Mouse (Mus musculus) adrenal gland, adult 18-20 months (tissue): ENCODE measurements around the gene Klhl30. TPM values are rescaled to one million over a fixed set of nuclear protein-coding genes. Genes with fewer than 3 reads are reported as not detected.

Experiments used
- DNase-seq, 2 experiments: peaks; one replicate each; pipeline ENCODE4 v3.0.0; 2021 to 2022; ENCODE audit warnings: low spot score in 2 of 2
- long read RNA-seq, 2 experiments: library from polyadenylated mRNA; stranded (forward); transcript quantifications; one replicate each; pipeline ENCODE4 v2.0.0; 2021
- total RNA-seq, 2 experiments: library from RNA; stranded (reverse); gene quantifications; 1 replicate in 1 of 2; 2 replicates in 1 of 2; pipeline ENCODE4 v1.2.3; 2021

The Klhl30 gene
- 1 to 10 TPM; 1.4 to 2.1 TPM for total RNA-seq
- long read RNA-seq, experiment 1, partial matches to known transcripts = 0 of 1 reads
- long read RNA-seq, experiment 1, other reads (novel, unspliced or antisense) = 0 of 1 reads
- long read RNA-seq, experiment 2, partial matches to known transcripts = 0 of 3 reads
- long read RNA-seq, experiment 2, other reads (novel, unspliced or antisense) = 2 of 3 reads

DNA sequence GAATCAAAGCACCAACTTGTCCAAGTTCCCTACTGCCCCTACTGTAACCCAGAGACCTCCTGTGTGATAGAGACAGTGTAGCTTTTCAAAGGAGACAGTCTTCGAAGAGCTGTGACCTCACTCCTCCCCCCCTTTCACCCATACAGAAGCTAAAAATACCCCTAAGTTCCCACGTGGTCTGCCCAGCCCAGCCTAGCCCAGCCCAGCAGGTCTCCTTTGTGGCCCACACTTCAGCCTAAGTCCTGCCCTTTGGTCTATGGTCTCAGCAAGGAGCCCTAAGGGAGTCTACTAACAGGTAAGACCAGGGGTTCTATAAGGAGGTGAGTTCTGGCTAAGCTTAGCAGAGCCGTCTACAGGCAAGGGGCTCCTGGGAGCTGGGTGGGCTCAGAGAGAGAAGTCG lies at the start of gene Klhl30:
Klhl30 (plus strand) TSS at position 176 of the 400 bp plus-strand sequence.
- DNase-seq = no peak

DNA sequence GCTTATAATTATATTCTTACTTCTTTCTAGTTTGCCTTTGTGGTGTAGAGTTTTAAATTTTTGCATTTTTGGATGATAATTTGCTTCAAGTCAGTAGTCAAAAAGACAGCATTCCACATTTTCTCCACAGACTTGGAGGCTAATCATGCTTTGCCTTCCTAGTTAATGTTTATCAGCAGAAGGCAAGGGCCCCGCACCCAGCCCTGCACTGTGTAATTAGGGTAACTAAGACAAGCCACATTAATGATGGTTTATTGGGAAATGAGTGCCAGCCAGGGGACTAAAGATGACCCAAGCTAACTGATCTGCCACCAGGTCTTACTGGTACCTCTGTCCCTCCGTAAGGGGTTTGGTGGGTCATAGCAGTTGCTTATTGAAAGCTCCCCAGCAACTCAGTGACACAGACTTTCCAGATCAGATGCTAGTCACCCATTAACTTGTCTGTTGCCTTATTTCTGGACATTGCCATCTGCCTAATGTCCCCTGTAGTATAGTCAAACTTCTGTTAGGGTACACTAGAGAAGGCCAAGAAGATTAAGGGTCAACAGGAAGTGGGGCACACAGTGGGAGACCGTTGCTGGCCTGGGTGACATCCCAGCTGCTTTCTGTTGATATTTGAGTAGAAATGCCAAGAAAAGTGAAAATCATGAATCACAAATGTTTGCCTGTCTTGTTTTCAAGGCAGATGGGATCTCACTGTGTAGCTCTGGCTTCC lies 49.5 kb upstream of the Klhl30 start:
- no peak for DNase-seq

DNA sequence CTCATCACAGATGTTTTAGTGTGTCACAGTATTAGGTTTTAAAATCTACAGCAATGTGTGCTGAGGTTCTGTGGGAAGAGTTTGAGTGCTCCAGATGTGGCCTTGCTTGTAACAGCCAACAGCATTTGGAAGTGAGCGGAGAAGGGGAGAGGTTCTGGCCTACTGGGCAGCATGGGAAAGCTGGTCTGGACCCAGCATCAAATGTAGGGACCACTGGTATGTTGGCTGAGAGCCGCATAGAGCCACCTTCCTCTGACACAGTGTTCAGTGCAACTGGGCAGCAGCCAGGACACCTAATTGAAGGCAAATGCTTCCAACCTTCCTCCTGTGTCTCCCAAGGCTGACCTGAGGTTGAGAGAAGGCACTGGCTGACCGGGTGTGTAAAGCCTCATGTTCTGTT lies 48.8 kb upstream of the Klhl30 start:
- DNase-seq = no peak

DNA sequence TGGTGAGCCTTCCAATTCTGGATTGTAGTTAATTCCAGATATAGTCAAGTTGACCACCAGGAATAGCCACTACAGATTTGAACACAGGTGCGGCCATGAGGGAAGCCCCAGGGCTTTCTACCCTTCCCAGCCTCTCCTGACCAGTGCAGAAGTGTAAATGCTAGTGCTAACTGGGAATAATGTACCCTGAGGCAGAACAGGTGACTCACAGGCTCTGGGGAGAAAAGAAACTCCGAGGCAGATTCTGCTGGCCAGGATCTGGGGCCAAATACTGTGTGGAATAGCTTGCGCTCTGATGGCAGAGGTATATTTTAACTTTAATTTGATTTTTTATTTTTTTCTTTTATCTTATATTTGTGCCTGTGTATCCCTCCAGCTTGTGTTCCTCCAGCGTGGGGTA lies 46.2 kb upstream of the Klhl30 start:
- no peak for DNase-seq

DNA sequence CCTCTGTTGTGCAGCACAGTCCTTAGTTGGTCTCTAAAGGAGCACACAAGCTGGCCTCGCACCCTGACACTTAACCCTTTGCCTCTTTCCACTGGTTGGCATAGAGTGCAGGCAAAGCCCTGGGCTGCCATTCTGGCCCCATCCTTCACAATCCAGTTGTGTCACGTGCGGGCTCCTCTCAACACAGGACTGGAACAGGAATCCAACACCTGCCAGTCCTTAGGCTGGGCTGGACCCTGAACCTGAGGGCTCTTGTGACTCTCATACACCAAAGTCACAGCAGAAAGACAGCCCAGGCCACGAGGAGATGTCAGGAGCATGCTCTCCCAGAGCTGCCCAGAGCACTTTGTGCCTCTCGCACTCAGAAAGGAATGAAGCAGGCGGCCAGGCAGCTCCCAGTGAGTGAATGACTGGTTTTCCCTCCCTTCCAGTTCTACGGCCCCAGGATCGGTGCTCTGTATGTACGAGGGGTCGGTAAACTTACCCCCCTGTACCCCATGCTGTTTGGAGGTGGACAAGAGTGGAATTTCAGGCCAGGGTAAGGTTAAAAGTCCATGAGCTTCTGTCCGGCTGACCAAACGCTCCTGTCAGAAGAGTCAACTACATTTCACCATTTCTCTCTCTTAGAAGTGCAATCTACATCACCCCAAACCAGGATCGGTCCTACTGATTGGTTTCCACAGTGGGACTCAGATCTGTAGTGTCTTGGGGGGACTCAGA lies 41.3 kb upstream of the Klhl30 start:
- DNase-seq = no peak

DNA sequence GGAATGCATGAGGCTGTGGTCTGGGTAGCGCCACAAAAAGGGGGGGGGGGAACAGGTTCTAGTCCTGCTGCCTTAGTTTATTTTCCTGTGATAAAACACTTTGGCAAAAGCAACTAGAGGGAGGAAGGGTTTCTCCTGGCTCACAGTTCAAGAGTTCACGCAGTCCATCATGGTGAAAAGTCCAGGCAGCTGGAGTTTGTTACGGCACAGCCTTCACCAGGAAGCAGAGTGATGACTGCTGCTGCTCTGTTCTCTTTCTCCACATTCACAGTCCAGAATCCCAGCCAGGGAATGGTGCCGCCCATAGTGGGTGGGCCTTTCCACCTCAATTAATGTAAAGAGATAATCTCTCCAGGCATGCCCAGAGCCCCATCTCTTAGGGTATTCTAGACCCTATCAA lies 38.5 kb upstream of the Klhl30 start:
- DNase-seq = no peak

DNA sequence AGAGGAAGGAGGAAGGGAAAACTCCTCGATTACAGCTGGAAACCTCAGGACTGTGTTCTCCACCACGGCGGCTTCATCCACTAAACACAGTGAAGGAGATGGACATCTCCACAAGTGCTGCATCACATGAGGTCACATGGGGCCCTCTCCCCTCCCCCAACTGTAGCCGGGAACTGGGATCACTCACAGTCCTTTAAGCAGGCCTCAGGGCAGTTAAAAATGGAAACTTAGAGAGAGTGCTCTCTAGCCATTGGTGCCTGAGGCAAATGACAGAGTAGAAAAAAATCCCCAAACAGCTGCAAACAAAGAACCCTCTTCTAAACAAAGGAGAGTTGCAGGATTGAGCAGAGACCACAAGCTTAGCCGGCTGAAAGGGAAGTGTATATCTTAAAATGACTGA lies 37.6 kb upstream of the Klhl30 start:
- DNase-seq = no peak

DNA sequence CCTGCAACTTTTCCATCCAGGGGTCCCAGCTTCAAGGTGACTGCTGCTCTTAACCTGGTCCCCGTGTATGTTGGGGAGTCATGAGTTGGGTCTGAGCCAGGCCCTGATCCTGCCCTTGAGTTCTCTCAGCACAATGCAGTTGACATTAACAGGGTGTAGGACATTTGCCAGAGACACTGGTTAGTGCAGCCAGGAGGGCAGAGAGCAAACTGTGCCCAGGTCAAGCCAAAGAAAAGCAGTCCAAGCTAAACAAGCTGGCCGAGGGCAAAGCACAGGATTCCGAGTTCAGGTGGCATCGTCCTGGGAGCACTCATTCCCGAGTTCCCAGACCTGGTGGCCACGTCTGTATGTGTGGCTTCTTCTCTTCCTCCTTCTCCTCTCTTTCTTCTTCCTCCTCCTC lies 33.2 kb upstream of the Klhl30 start:
- DNase-seq = no peak

DNA sequence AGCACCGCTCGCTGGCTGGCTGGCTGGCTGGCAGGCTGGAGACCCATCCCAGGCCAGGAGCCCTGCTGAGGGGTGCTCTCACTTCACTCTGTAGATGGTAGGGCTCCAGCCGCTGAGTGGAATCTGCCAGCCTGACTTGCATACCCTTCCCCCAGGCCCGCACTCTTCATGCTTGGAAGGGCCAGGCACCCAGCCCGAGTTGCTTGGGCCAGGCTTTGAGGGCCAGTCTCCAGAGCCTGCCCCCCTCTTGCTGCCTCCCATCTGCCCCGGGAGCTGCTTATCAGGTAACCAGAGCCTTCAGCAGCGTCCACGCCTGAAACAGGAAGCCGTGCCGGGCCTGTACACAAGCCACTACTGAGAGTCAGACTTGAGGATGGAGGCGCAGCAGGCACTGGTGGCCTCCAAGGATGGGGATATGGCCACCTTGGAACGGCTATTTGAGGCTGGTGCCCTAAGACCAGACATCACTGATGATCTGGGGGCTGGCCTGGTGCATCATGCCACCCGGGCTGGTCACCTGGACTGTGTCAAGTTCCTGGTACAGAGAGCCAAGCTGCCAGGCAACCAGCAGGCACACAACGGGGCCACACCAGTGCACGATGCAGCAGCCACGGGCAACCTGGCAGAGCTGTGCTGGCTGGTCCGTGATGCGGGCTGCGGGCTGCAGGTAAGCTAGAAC lies 28.9 kb upstream of the Klhl30 start, which contains the start of gene Espnl:
Espnl (plus strand) TSS at position 316 of the 679 bp plus-strand sequence.
- no peak for DNase-seq

DNA sequence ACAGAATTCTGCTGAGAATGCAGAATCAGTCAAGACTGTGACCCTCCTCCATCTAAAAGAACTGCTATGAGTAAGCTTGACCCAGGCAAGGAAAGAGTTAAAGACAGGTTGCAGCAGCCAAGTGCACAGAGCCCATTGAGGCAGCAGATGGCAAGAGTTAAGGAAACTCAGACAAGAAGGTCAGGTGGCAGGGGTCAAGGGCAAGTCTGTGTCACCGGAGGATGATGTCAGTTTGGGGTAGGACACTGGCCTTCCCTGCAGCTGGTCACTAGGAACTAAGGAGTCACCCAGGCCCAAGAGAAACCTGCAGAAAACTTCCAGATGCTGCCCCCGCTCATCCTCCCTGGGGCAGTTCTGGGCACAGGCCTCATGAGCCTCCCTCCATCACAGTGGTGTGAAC lies 26.2 kb upstream of the Klhl30 start:
- no peak for DNase-seq

DNA sequence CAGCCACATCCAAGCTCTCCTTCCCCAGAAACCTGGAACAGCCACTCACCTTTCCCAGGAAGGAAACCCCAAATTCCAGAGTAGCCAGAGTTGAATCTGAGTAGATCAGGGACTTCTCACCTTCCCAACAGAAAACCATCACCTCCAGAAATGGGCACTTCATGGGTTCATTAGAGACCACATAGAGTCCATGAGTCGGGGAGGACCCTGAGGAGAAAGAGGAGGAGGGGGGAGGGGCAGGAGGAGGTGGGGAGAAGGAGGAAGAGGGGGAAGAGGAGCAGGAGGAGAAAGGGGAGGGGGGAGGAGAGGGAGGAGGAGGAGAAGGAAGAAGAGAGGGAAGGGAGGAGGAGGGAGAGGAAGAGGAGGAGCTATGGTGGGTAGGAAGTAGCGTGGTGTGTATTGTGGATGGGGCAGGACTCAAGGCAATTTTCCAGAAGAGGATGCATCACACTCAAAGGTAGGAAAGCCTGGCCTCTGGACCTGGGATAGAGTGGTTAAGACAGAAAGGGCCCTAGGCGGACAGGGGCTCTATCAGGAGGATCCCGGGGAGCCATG lies 25.3 kb upstream of the Klhl30 start:
- no peak for DNase-seq

DNA sequence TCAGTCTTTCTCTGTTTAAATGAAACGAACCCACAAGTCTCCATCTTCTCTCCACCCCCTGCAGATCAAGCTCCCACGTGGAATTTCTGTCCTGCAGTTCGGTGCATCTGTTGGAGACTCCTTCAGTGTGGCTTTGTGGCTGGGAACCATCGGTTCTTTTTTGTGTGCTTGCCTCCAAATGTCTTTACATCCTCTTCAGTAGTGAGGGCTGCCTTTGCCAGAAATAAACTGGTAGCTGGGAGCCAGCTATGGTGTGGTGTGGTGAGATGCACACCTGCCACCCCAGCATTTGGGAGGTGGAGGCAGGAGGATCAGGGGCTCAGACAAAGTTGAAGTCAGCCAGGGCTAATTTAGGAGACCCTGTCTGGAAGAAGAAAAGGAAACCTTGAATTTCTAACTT lies 18.7 kb upstream of the Klhl30 start:
- no peak for DNase-seq

DNA sequence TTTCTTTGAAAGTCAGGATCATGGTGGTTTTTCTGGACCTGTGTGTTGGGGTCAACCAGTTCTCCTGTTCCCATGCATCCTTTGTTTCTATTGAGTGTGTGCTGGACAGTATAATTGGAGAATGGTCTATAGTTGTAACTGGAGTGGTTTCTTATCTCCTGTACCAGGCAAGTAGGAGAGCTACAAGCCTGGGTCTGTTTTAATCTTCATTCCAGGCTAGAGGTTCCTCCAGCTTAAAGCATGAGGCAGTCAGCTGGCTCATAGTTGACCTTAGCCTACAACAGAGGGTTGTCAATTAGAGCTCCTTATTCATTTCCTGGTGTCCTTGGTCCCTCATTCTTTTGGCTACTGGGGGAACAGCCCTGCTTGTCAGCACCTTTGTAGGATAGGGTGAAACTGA lies 17.2 kb upstream of the Klhl30 start:
- DNase-seq = no peak

DNA sequence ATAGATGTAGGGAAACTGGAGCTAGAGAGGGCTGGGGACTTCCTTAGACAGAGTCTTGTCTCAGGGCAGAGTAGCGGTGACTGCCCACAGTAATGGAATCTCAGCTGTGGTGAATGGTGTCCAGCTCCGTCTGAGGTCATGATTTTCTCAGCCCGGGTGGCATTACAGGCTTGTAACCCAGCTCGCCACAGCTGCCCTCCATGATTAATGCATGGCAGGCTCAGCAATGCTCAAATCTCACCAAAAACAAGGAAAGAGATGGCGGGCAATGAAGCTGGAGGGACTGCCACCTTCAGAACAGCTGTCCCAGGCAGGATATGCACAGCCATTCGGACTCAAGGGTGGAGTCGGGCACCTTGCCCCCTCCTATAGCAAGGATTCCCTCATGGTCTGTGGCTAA lies 13.5 kb upstream of the Klhl30 start:
- no peak for DNase-seq

DNA sequence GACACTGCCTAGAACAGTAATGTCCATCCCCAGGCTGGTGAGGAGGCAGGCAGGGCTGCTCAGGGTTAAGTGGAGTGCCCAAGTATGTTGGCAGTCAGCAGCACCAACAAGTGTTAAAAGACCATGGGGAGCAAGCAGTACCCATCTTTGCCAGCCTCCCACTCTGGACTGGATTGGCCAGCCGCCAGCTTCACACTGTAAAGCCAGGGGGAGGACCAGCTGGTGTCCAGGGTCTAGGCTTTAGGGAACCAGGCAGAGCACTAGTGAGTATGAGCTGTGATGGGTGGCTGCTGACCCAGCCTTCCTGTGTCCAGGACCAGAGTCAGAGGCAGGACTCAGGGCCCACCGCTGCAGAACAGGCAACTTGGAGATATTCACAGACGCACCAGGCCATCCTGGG lies 6.8 kb upstream of the Klhl30 start:
- no peak for DNase-seq

DNA sequence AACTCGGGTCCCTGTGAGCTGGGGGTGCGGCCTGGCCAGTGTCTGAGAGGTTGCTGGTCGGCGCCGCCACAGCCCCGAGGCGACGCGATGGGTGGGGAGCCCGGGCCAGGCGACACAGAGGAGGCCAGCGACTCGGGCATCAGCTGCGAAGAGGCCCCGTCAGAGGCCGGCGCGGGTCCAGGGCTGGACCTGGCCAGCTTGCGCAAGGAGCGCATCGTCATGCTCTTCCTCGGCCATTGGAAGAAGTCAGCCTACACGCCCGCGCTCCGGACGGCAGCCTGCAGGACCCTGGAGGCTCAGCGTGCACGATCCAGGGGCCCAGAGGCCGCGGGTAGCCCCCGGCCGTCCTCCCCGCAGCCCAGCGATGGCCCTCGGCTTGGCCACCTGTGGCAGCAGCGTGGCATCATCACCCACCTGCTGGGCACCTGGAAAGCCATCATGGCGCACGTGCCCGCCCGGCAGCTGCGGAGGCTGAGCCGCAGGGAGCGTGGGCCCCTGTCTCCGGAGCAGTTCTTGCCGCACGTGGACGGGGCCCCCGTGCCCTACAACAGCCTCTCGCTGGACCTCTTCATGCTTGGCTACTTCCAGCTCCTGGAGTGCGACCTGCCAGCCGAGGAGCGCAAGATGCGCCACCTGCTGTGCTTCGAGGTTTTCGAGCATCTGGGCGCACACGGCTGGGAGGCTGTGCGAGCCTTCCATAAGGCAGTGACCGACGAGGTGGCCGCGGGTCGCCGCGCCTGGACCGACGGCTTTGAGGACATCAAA lies 5.7 kb upstream of the Klhl30 start:
- DNase-seq = no peak

DNA sequence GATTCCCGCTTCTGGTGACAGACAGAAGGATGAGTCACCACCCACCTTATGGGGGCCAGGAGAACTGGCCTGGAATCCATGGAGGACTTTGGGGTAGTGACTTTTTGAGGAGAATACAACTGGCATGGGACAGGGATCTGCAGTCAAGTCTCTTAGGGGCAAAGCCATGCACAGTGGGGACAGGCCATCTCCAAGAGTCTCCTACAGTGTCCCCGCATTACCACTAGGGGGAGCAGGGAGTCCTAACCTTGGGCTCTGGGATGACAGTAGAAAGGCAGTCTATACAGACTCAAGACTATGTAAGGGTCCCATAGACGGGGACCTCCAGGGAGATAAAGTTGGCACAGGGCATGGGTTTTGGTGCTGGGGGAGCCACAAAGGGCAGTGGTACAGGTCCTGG lies 3.9 kb upstream of the Klhl30 start:
- peak; percentile 52 to 62 for DNase-seq

DNA sequence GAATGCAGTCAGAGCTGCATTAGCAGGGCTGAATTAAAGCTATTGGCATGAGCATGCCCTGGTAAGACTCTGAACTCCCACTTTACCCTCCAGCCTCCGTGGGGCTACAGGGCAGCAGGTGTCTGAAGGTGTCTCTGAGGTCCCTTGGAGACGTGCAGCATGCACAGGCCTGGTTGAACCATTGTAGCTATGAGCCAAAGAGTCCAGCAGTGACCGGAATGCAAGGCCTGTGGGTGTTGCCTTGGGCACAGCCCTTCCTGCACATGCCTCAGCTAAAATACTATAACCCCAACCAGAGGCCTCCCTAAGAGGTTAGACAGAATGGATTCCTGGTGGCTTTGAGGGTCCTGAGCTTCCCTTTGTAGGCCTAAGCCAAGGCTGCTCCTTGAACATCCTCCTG lies 433 bp downstream of the Klhl30 start:
- DNase-seq = no peak

DNA sequence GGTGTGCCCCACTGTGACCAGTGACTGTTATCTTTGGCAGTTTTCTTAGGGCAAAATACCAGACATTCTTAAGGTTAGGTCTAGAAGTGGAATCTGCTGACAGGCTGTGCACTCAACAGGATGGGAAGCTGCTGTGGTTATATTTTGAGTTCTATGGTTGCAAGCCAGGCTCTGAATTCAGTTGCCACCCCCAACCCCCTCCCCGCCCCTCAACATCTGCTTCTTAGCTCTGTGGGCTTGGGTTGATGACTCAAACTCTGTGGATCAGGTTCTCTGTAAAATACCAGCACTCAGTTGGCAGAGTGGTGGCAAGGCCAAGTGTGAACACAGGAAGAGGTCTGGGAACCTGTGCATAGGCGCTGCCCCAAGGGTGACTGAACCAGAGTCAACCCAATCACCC lies 1.5 kb downstream of the Klhl30 start:
- no peak for DNase-seq

DNA sequence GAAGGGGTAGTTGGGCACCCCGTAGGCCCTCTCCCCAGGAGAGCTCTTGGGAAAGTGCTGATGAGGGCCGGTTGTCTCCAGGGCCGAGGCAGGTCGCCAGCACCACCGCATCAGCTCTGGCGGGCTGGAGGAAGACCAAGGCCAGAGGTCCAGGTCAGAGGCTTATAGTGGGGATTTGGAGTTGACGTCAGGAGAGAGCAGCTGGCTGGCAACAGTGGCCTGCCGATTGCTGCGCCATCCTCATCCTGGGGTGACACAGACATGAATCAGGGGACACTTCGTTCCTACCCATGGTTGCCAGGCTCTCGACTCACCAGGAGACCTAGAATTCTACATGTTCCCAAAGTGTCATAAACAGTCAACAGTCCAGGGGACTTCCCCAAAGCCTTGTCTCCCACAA lies 5.3 kb downstream of the Klhl30 start:
- no peak for DNase-seq

DNA sequence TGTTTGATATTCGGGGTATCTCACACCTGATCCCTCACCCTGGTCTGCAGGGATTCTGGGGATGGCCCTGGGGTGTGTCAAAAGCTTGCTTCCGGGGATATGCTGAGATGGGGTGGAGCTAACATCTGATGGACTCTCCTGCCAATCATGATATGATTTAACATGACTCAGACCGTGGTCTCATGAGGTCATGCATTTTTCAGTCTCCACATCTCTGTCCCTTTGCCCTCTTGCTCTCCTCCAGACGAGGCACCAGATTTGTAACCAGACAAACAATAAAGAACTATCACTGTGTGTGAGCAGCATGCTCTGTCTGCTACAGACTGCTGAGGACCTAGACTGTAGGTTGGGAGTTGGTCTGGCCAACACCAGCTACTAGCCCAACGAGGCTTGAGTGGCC lies 11.3 kb downstream of the Klhl30 start:
- DNase-seq = no peak
